Mouse (Mus musculus): Measurements from ENCODE around the gene Ctxn1. TPM values are rescaled to one million over a fixed set of nuclear protein-coding genes. Genes with fewer than 3 reads are reported as not detected.

Gene Ctxn1
- total and polyA plus RNA-seq, 3 experiments = 0.58 to 5.6 TPM; not detected in 1

DNA sequence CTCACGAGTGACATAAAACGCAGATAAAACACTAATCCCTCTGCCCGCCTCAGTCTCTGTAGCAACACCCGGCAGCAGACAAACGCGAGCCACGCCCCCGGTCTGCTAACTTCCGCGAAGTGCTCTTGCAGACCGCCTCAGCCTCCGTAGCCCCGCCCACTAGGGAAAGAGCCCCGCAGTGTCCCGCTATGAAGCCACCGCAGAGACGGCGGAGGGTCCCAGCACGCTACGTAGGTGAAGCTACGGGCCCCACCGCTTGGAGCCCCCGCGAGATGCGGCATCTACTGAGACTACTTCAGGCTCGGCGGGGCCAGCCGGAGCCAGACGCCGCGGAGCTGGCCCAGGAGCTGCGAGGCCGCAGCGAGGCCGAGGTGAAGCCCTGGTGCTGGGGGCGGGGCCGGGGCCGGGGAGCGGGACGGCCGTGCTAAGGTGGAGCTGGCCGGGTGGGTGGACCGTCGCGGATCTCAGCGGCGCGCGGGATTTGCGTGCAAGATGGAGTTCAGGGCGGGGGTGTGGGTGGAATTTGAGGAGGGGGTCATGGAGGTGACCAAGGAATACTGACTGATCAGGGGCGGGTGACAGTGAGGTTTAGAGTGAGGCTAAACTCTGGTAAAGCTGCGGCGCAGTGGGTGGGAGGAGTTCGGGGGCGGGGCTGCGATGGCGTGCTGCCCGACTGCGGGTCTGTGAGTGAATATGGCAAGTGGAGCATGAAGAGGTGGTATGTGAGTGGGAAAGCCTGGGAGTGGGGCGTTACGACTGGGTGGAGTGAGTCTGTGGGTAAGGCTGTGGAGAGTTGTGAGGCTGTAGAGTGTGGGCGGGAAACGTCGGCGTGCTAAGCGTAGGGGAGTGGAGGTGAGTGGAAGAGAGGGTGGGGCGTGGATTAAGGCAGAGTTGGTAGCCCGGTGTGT lies 5.9 kb downstream of the Ctxn1 start, which contains the start of gene Snapc2 (continued):
- TF ChIP-seq ZKSCAN1 (IDR thresholded peaks at IDR 0.05; ENCODE audit: low read depth, low read length) = no peak
- TF ChIP-seq POLR2AphosphoS2 (IDR thresholded peaks at IDR 0.05; ENCODE audit: low read length) = no peak
- peak; percentile 63; the same call in 1 of the 2 replicates for TF ChIP-seq MAZ (IDR thresholded peaks at IDR 0.05; ENCODE audit: low read depth, low read length)
- no peak for TF ChIP-seq EP300 (IDR thresholded peaks at IDR 0.05; ENCODE audit: low read depth in 1 of 2, low read length in 2 of 2)
- no peak for TF ChIP-seq CTCF (IDR thresholded peaks at IDR 0.05 in 2 of 3, conservative IDR thresholded peaks at IDR 0.05 in 1 of 3; ENCODE audit: control insufficient read depth in 1 of 3, insufficient read depth in 1 of 3, low read depth in 2 of 3, low read length in 3 of 3, poor library complexity in 1 of 3, severe bottlenecking in 1 of 3)

- Histone ChIP-seq H3K9me3 (replicated peaks; ENCODE audit: insufficient read depth, low read length) (no peaks in the 10 kb centered on the region), H3K9ac (ENCODE audit: control insufficient read depth, low read depth, low read length, poor library complexity, severe bottlenecking) (peak overlapping the region; percentile 75), H3K4me3 (ENCODE audit: control insufficient read depth in 1 of 2, insufficient read depth in 1 of 2, low read depth in 2 of 2, low read length in 2 of 2) (peak overlapping the region; percentile 42 to 73), H3K79me2 (ENCODE audit: control insufficient read depth, insufficient read depth, low read length, poor library complexity) (peaks cover 1% of the 10 kb centered on the region), H3K36me3 (ENCODE audit: control insufficient read depth in 1 of 2, insufficient read depth in 2 of 2, low read length in 2 of 2) (peaks cover 0 to 6% of the 10 kb centered on the region in 2 experiments; a peak in 3 of 4 replicates), H3K4me1 (ENCODE audit: control insufficient read depth in 1 of 2, insufficient read depth in 2 of 2, low read length in 2 of 2) (peaks cover 0 to 15% of the 10 kb centered on the region in 2 experiments; a peak in 2 of 4 replicates), H3K27ac (ENCODE audit: control insufficient read depth, low read depth, low read length) (peak overlapping the region; percentile 80), H3K27me3 (ENCODE audit: control insufficient read depth in 1 of 2, insufficient read depth in 2 of 2, low read length in 2 of 2) (no peaks in the 10 kb centered on the region)
- TF ChIP-seq TBP (IDR thresholded peaks at IDR 0.05; ENCODE audit: low read depth, low read length) = no peak
- peak; percentile 72 for TF ChIP-seq ELF1 (IDR thresholded peaks at IDR 0.05; ENCODE audit: low read depth, low read length)
- peak; percentile 61 for DNase-seq (ENCODE audit: low read depth, low spot score)
These were observed 6.8 kb downstream of the Ctxn1 start for GRCm38 (mm10) chr8:4252116-4252760.

- Histone ChIP-seq H3K4me1 (ENCODE audit: control insufficient read depth in 1 of 2, insufficient read depth in 2 of 2, low read length in 2 of 2) (peaks cover 0 to 15% of the 10 kb centered on the region in 2 experiments; a peak in 2 of 4 replicates), H3K4me3 (ENCODE audit: control insufficient read depth in 1 of 2, insufficient read depth in 1 of 2, low read depth in 2 of 2, low read length in 2 of 2) (no peak overlapping the region), H3K9ac (ENCODE audit: control insufficient read depth, low read depth, low read length, poor library complexity, severe bottlenecking) (no peak overlapping the region), H3K27me3 (ENCODE audit: control insufficient read depth in 1 of 2, insufficient read depth in 2 of 2, low read length in 2 of 2) (no peaks in the 10 kb centered on the region), H3K36me3 (ENCODE audit: control insufficient read depth in 1 of 2, insufficient read depth in 2 of 2, low read length in 2 of 2) (peaks cover 1 to 6% of the 10 kb centered on the region in 2 experiments; a peak in 3 of 4 replicates), H3K9me3 (replicated peaks; ENCODE audit: insufficient read depth, low read length) (no peaks in the 10 kb centered on the region), H3K79me2 (ENCODE audit: control insufficient read depth, insufficient read depth, low read length, poor library complexity) (peaks cover 1% of the 10 kb centered on the region), H3K27ac (ENCODE audit: control insufficient read depth, low read depth, low read length) (no peak overlapping the region)
- DNase-seq (ENCODE audit: low read depth, low spot score) = peak; percentile 88
- TF ChIP-seq TAL1 (IDR thresholded peaks at IDR 0.05; ENCODE audit: low read length) = no peak
- 0 out of 2 replicates have a peak, but pooled peaks have one; percentile 20 for TF ChIP-seq CHD2 (IDR thresholded peaks at IDR 0.05; ENCODE audit: low read length)
- 0 out of 4 replicates have a peak, but pooled peaks of 1 of the 2 experiments have one; percentile 13 for TF ChIP-seq EP300 (IDR thresholded peaks at IDR 0.05; ENCODE audit: low read depth in 1 of 2, low read length in 2 of 2)
- TF ChIP-seq MAFK (IDR thresholded peaks at IDR 0.05; ENCODE audit: borderline replicate concordance, low read depth, low read length) = no peak
- TF ChIP-seq KAT2A (conservative IDR thresholded peaks at IDR 0.05; ENCODE audit: low read depth, low read length) = no peak
- TF ChIP-seq TCF12 (IDR thresholded peaks at IDR 0.05; ENCODE audit: low read depth, low read length) = no peak
- TF ChIP-seq RCOR1 (IDR thresholded peaks at IDR 0.05; ENCODE audit: low read depth, low read length) = no peak
- TF ChIP-seq CHD1 (IDR thresholded peaks at IDR 0.05; ENCODE audit: low read depth, low read length) = no peak
- peak; percentile 46; the same call in 1 of the 2 replicates for TF ChIP-seq SIN3A (IDR thresholded peaks at IDR 0.05; ENCODE audit: low read length)
- 0 out of 2 replicates have a peak, but pooled peaks have one; percentile 22 for TF ChIP-seq MAZ (IDR thresholded peaks at IDR 0.05; ENCODE audit: low read depth, low read length)
- 0 out of 2 replicates have a peak, but pooled peaks have one; percentile 20 for TF ChIP-seq NRF1 (IDR thresholded peaks at IDR 0.05; ENCODE audit: insufficient read depth, low read depth, low read length, poor library complexity, severe bottlenecking)
- peak; percentile 69 for TF ChIP-seq ZC3H11A (IDR thresholded peaks at IDR 0.05; ENCODE audit: low read depth, low read length)
- TF ChIP-seq MYB (IDR thresholded peaks at IDR 0.05; ENCODE audit: low read depth, low read length) = no peak
- TF ChIP-seq BHLHE40 (IDR thresholded peaks at IDR 0.05; ENCODE audit: borderline replicate concordance, low read depth, low read length) = peak; percentile 27; the same call in 1 of the 2 replicates
- TF ChIP-seq MEF2A (IDR thresholded peaks at IDR 0.05; ENCODE audit: extremely low read depth, insufficient replicate concordance, low read depth, low read length, poor library complexity, severe bottlenecking) = no peak
- no peak for TF ChIP-seq MAX (IDR thresholded peaks at IDR 0.05; ENCODE audit: low read length)
- TF ChIP-seq HCFC1 (IDR thresholded peaks at IDR 0.05; ENCODE audit: low read depth, low read length) = no peak
- TF ChIP-seq POLR2AphosphoS5 (IDR thresholded peaks at IDR 0.05; ENCODE audit: borderline replicate concordance, low read depth, low read length) = no peak
- TF ChIP-seq ZMIZ1 (IDR thresholded peaks at IDR 0.05; ENCODE audit: low read depth, low read length) = no peak; the same call in 1 of the 2 replicates
These were observed 8.6 kb downstream of the Ctxn1 start for GRCm38 (mm10) chr8:4250306-4250970.

Measured in MEL (cell line).